Mouse (Mus musculus) thymus, adult 2 months (tissue): ENCODE measurements around the gene Zkscan2.

ENCODE experiments used
- CTCF ChIP-seq: fragments of 200-500 bp; IDR thresholded peaks from 2 replicates; pipeline ENCODE4 v1.5.1; 2012; ENCODE audit warnings: mild to moderate bottlenecking, control low read depth, low read length, moderate library complexity, borderline replicate concordance; ENCODE audit not compliant: control insufficient read depth, poor library complexity, insufficient read depth; ENCODE audit errors: extremely low read depth
- POLR2A ChIP-seq: fragments of 200-500 bp; IDR thresholded peaks from 2 replicates; pipeline ENCODE4 v1.6.1; 2012; ENCODE audit warnings: mild to moderate bottlenecking, low read length, control low read depth, moderate library complexity; ENCODE audit not compliant: control insufficient read depth, poor library complexity, insufficient read depth; ENCODE audit errors: extremely low read depth

DNA sequence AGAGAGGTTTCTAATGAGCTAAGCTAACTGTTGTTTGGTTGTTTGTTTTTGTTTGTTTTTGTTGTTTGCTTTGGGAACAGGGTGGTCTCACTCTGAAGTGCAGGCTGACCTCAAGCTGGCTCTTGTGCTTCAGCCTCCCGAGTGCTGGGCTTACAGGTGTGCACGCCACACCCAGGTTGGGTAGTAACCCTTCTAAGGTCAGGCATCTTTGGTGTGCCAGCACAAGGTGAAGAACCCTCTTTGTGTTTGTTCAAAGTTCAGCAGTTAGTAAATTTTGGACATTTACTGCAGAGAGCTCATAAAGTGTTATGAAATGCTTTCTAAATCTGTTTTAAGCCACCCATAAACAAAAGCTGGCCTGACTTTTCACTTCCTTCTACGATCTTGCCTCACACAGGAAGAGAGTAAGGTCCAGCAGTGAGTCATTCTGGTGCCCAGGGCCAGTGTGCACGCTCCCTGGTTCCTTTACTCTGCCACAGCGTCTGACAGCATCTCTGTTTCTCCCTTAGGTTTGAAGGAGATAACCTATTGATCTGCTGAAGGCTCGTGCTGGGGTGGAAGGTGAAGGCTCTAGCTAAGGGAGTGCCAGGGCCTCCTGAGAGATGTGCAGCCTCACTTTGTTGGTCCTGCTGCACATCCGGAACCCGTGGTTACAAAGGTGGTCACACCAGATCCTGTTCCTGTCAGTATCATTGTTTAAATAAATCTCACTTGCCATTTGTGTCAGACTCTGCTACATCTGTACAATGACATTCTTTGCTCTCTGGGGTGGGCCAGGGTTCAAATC, 70.4 kb downstream of the Zkscan2 start:
- TF ChIP-seq CTCF (no peak), POLR2A (no peak)
